Mouse (Mus musculus) thymus, postnatal 14 days (tissue): ENCODE data around the gene Thap12.

ENCODE experiments used
- DNase-seq: peaks from one replicate; pipeline ENCODE4 v3.0.0; 2021

Thap12 gene

GRCm38 (mm10) chr7:98767261-98767660 lies 64.4 kb downstream of the Thap12 start:
- DNase-seq, result no peak
